Mouse (Mus musculus): Measurements from ENCODE around the gene Enpp1. TPM values are rescaled to one million over a fixed set of nuclear protein-coding genes. Genes with fewer than 3 reads are reported as not detected.

The Enpp1 gene
- total and polyA plus RNA-seq, 3 experiments: 0.12 to 0.15 TPM; not detected in 1

DNA sequence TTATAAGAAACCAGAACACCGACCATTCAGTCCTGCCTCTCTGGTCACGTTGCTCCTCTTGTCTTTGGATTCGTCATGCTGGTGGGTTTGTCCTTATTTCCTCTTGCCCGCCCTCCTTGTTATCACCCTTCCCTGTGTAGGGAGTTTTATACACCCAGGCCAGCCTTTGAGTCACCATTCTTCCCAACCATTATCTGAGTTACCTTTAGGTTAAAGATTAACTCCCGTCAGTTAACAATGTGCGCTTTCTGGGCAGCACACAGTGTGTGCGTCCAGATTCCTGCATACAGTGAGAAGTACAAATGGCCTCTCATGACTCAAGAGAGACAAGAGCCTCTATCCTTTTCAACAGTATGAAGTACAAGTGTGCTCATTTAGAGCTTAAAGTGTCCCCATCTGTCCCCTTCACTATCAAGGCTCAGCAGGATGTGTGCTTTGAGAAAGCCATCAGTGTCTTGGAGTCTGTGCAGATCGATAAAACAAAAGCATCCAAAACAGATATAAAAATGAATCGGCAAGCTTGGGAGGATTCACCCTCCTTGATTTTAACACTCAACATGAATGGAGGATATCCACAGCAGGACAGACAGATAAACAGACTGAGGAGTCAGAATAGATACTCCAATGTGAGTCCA, 82.8 kb downstream of the Enpp1 start (continued):
- TF ChIP-seq ELF1 (IDR thresholded peaks at IDR 0.05; ENCODE audit: low read depth, low read length) (no peak), TAL1 (IDR thresholded peaks at IDR 0.05; ENCODE audit: low read length) (peak; percentile 59), MYB (IDR thresholded peaks at IDR 0.05; ENCODE audit: low read depth, low read length) (no peak)

DNA sequence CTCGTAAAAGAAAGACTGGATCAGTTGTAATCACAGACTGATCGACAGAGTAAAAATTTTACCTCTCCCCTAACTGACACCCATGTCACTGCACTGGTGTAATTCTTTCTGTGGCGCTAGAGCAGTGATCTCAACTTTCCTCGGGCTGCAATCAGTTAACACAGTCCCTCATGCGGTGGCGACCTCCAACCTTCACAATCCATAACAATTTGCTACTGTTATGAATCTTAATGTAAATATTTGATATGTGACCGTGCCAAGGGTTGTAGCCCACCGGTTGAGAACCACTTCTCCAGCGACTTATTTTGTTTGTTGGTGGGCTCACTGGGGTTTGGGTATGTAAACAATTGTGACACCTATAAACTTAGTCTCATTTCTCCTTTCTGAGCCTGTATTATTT, 83.5 kb downstream of the Enpp1 start:
- Histone ChIP-seq H3K27me3 (ENCODE audit: control insufficient read depth in 1 of 2, insufficient read depth in 2 of 2, low read length in 2 of 2) (no peaks in the 10 kb centered on the region), H3K79me2 (ENCODE audit: control insufficient read depth, insufficient read depth, low read length, poor library complexity) (no peaks in the 10 kb centered on the region), H3K4me3 (ENCODE audit: control insufficient read depth in 1 of 2, insufficient read depth in 1 of 2, low read depth in 2 of 2, low read length in 2 of 2) (peak overlapping the region; percentile 56 to 80), H3K9me3 (replicated peaks; ENCODE audit: insufficient read depth, low read length) (no peaks in the 10 kb centered on the region), H3K9ac (ENCODE audit: control insufficient read depth, low read depth, low read length, poor library complexity, severe bottlenecking) (peak overlapping the region; percentile 37), H3K27ac (ENCODE audit: control insufficient read depth, low read depth, low read length) (peak overlapping the region; percentile 38; the same call in 1 of the 2 replicates), H3K4me1 (ENCODE audit: control insufficient read depth in 1 of 2, insufficient read depth in 2 of 2, low read length in 2 of 2) (no peaks in the 10 kb centered on the region; a peak in 1 of 4 replicates), H3K36me3 (ENCODE audit: control insufficient read depth in 1 of 2, insufficient read depth in 2 of 2, low read length in 2 of 2) (peaks cover 0 to 4% of the 10 kb centered on the region in 2 experiments; a peak in 1 of 4 replicates)
- DNase-seq (ENCODE audit: low read depth, low spot score): peak; percentile 41
- no peak for TF ChIP-seq CHD2 (IDR thresholded peaks at IDR 0.05; ENCODE audit: low read length)
- TF ChIP-seq GATA1 (IDR thresholded peaks at IDR 0.05; ENCODE audit: low read depth, low read length): no peak
- TF ChIP-seq TAL1 (IDR thresholded peaks at IDR 0.05; ENCODE audit: low read length): no peak
- TF ChIP-seq ZKSCAN1 (IDR thresholded peaks at IDR 0.05; ENCODE audit: low read depth, low read length): no peak
- no peak for TF ChIP-seq KAT2A (conservative IDR thresholded peaks at IDR 0.05; ENCODE audit: low read depth, low read length)
- TF ChIP-seq MXI1 (IDR thresholded peaks at IDR 0.05; ENCODE audit: low read depth, low read length): no peak

DNA sequence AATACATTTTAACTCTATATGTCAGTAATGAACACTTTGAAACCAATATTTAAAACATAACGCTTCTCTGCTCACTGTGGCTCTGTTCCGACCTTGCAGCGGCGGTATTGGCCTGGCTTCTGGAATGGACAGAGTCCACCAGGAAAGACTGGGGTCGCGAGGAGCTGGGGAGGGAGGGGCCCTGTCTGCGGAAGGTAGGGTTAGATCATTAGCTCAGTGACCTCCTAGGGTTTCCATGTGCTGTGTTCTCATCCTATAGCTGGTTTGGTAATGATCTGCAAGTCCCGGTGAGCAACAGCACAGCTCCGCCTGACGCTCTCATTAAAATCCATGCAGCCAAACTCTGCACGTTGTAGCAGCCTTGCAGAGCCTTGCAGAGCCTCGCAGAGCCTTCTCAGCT, 84.7 kb downstream of the Enpp1 start:
- peaks cover 0 to 4% of the 10 kb centered on the region in 2 experiments; a peak in 1 of 4 replicates for H3K36me3 ChIP-seq (ENCODE audit: control insufficient read depth in 1 of 2, insufficient read depth in 2 of 2, low read length in 2 of 2)
- H3K9me3 ChIP-seq (replicated peaks; ENCODE audit: insufficient read depth, low read length): no peaks in the 10 kb centered on the region
- H3K4me1 ChIP-seq (ENCODE audit: control insufficient read depth in 1 of 2, insufficient read depth in 2 of 2, low read length in 2 of 2): no peaks in the 10 kb centered on the region; a peak in 1 of 4 replicates
- H3K79me2 ChIP-seq (ENCODE audit: control insufficient read depth, insufficient read depth, low read length, poor library complexity): no peaks in the 10 kb centered on the region
- no peak for TF ChIP-seq GABPA (IDR thresholded peaks at IDR 0.05; ENCODE audit: low read depth, low read length)
- H3K4me3 ChIP-seq (ENCODE audit: control insufficient read depth in 1 of 2, insufficient read depth in 1 of 2, low read depth in 2 of 2, low read length in 2 of 2): no peak overlapping the region
- no peak for DNase-seq (ENCODE audit: low read depth, low spot score)
- H3K27me3 ChIP-seq (ENCODE audit: control insufficient read depth in 1 of 2, insufficient read depth in 2 of 2, low read length in 2 of 2): no peaks in the 10 kb centered on the region
- H3K27ac ChIP-seq (ENCODE audit: control insufficient read depth, low read depth, low read length): no peak overlapping the region
- H3K9ac ChIP-seq (ENCODE audit: control insufficient read depth, low read depth, low read length, poor library complexity, severe bottlenecking): no peak overlapping the region

DNA sequence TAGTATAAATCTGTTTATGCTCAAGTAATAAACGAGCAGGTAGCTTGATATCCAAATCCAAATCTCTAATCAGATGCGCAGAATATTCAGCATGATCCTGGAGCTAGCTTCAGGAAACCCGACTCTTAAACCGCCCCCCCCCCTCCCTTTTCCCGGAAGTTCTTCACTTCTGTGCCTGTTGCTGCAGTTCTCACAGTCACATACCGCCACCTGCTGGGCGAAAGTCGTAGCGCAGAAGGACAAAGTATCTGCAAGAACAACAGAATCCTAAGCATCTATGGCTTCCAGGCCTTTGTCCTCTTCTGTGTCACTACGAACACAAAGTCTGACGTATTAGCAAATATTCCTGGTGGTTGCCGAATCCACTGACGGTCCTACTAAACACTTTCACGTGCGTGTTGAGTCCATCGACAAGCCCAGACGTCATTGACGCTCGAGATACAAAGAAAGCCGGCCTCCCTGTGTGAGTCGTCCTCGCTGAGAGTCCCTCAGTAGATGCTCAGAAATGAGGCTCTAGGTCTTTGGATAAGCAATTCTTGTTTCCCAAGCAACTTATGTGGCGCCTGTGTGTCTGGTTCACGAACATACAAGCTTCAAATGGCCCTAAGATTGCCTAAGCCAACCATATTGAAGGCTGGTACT, 86.8 kb downstream of the Enpp1 start:
- Histone ChIP-seq H3K79me2 (ENCODE audit: control insufficient read depth, insufficient read depth, low read length, poor library complexity) (no peaks in the 10 kb centered on the region), H3K4me3 (ENCODE audit: control insufficient read depth in 1 of 2, insufficient read depth in 1 of 2, low read depth in 2 of 2, low read length in 2 of 2) (0 out of 4 replicates have a peak overlapping the region, but pooled peaks of 1 of the 2 experiments have one; percentile 26), H3K27me3 (ENCODE audit: control insufficient read depth in 1 of 2, insufficient read depth in 2 of 2, low read length in 2 of 2) (no peaks in the 10 kb centered on the region), H3K36me3 (ENCODE audit: control insufficient read depth in 1 of 2, insufficient read depth in 2 of 2, low read length in 2 of 2) (peaks cover 0 to 1% of the 10 kb centered on the region in 2 experiments; a peak in 1 of 4 replicates), H3K27ac (ENCODE audit: control insufficient read depth, low read depth, low read length) (no peak overlapping the region), H3K9ac (ENCODE audit: control insufficient read depth, low read depth, low read length, poor library complexity, severe bottlenecking) (no peak overlapping the region), H3K4me1 (ENCODE audit: control insufficient read depth in 1 of 2, insufficient read depth in 2 of 2, low read length in 2 of 2) (no peaks in the 10 kb centered on the region; a peak in 1 of 4 replicates), H3K9me3 (replicated peaks; ENCODE audit: insufficient read depth, low read length) (no peaks in the 10 kb centered on the region)
- DNase-seq (ENCODE audit: low read depth, low spot score): peak; percentile 88
- TF ChIP-seq ELF1 (IDR thresholded peaks at IDR 0.05; ENCODE audit: low read depth, low read length) (peak; percentile 83), ETS1 (IDR thresholded peaks at IDR 0.05; ENCODE audit: low read depth, low read length) (no peak), TBP (IDR thresholded peaks at IDR 0.05; ENCODE audit: low read depth, low read length) (no peak), RAD21 (IDR thresholded peaks at IDR 0.05; ENCODE audit: low read depth, low read length) (peak; percentile 66), MAZ (IDR thresholded peaks at IDR 0.05; ENCODE audit: low read depth, low read length) (0 out of 2 replicates have a peak, but pooled peaks have one; percentile 39), EP300 (IDR thresholded peaks at IDR 0.05; ENCODE audit: low read depth in 1 of 2, low read length in 2 of 2) (0 out of 4 replicates have a peak, but pooled peaks of 1 of the 2 experiments have one; percentile 6), JUND (IDR thresholded peaks at IDR 0.05; ENCODE audit: low read depth, low read length) (no peak), CTCF (IDR thresholded peaks at IDR 0.05 in 2 of 3, conservative IDR thresholded peaks at IDR 0.05 in 1 of 3; ENCODE audit: control insufficient read depth in 1 of 3, insufficient read depth in 1 of 3, low read depth in 2 of 3, low read length in 3 of 3, poor library complexity in 1 of 3, severe bottlenecking in 1 of 3) (peak; percentile 70 to 87 (median 86)), POLR2AphosphoS5 (IDR thresholded peaks at IDR 0.05; ENCODE audit: borderline replicate concordance, low read depth, low read length) (no peak), SMC3 (IDR thresholded peaks at IDR 0.05; ENCODE audit: low read depth, low read length) (peak; percentile 52)

Data from MEL (cell line).